Mouse (Mus musculus): ENCODE results near the gene Cdh18. TPM values are rescaled to one million over a fixed set of nuclear protein-coding genes. Genes with fewer than 3 reads are reported as not detected.

The Cdh18 gene
- 0.08 TPM in 1 of 2 replicates, not detected in the other for polyA plus RNA-seq (2012; rRNA removed; ENCODE audit: low replicate concordance)

GRCm38 (mm10) chr15:22548711-22549271 lies at the start of gene Cdh18:
Cdh18 (plus strand) TSS chr15:22549022.

